Mouse (Mus musculus) spleen, adult 2 months (tissue): Measurements from ENCODE around the gene Ptprg.

Source experiments
- CTCF ChIP-seq: fragments of 200-500 bp; IDR thresholded peaks from 2 replicates; pipeline ENCODE4 v1.5.1; 2011; ENCODE audit warnings: mild to moderate bottlenecking, inconsistent platforms; ENCODE audit not compliant: insufficient read depth, insufficient read length, insufficient replicate concordance; ENCODE audit errors: extremely low read depth
- POLR2A ChIP-seq: fragments of 200-500 bp; IDR thresholded peaks from 2 replicates; pipeline ENCODE4 v1.6.1; 2011; ENCODE audit warnings: low read depth, low read length, inconsistent platforms

- TF ChIP-seq POLR2A (no peak), CTCF (no peak)
Observed at GRCm38 (mm10) chr14:12189266-12189665, 635.9 kb downstream of the Ptprg start.
